Mouse (Mus musculus): ENCODE results near the gene Vmn2r56. TPM values are rescaled to one million over a fixed set of nuclear protein-coding genes. Genes with fewer than 3 reads are reported as not detected.
"Not testable (repeated sequence)": the region's sequence is repeated elsewhere in the genome, so short reads cannot be mapped to it uniquely, and the experiment has no call there.

Gene Vmn2r56
- not detected in 2 replicates for polyA plus RNA-seq (2012; rRNA removed)

- Histone ChIP-seq H3K27ac (ENCODE audit: insufficient read depth, low read depth, low read length) (no peak within 1 kb of the TSS), H3K4me3 (ENCODE audit: insufficient read depth, low read depth, low read length) (no peak within 1 kb of the TSS), H3K4me1 (ENCODE audit: control insufficient read depth, insufficient read depth, low read length) (no peaks in the 10 kb centered on the region), H3K27me3 (replicated peaks; ENCODE audit: control insufficient read depth, insufficient read depth, low read length) (no peaks in the 10 kb centered on the region), H3K36me3 (ENCODE audit: control insufficient read depth, insufficient read depth, low read length) (no peaks in the 10 kb centered on the region)
- no peak for TF ChIP-seq POLR2A (IDR thresholded peaks at IDR 0.05; ENCODE audit: low read depth, low read length)
- no peak for TF ChIP-seq CTCF (conservative IDR thresholded peaks at IDR 0.05; ENCODE audit: insufficient read depth, insufficient read length, low read depth, low read length)
- DNase-seq, result no peak
- 38% methylated on average over 1 of the region's 1 CpGs for WGBS
Observed at GRCm38 (mm10) chr7:12734904-12735303, at the start of gene Vmn2r56. Gene Vmn2r56, minus strand, starts transcription at chr7:12735004.

GRCm38 (mm10) chr7:12780151-12780830 lies 45.5 kb upstream of the Vmn2r56 start:
- peak; percentile 66 for DNase-seq
- no peak for TF ChIP-seq CTCF (conservative IDR thresholded peaks at IDR 0.05; ENCODE audit: insufficient read depth, insufficient read length, low read depth, low read length)
- no peak for TF ChIP-seq POLR2A (IDR thresholded peaks at IDR 0.05; ENCODE audit: low read depth, low read length)
- 1% methylated on average over 57 of the region's 57 CpGs for WGBS

GRCm38 (mm10) chr7:12779782-12780150 lies 45.0 kb upstream of the Vmn2r56 start:
- Histone ChIP-seq H3K4me3 (ENCODE audit: insufficient read depth, low read depth, low read length) (peak overlapping the region; percentile 65), H3K36me3 (ENCODE audit: control insufficient read depth, insufficient read depth, low read length) (no peaks in the 10 kb centered on the region), H3K27me3 (replicated peaks; ENCODE audit: control insufficient read depth, insufficient read depth, low read length) (no peaks in the 10 kb centered on the region), H3K27ac (ENCODE audit: insufficient read depth, low read depth, low read length) (no peak overlapping the region), H3K4me1 (ENCODE audit: control insufficient read depth, insufficient read depth, low read length) (no peaks in the 10 kb centered on the region)
- no peak for DNase-seq
- TF ChIP-seq CTCF (conservative IDR thresholded peaks at IDR 0.05; ENCODE audit: insufficient read depth, insufficient read length, low read depth, low read length) (no peak), POLR2A (IDR thresholded peaks at IDR 0.05; ENCODE audit: low read depth, low read length) (no peak)
- 29% methylated on average over 10 of the region's 10 CpGs for WGBS

More at GRCm38 (mm10) chr7:12780151-12780830, 45.5 kb upstream of the Vmn2r56 start:
- H3K36me3 ChIP-seq (ENCODE audit: control insufficient read depth, insufficient read depth, low read length), result no peaks in the 10 kb centered on the region
- no peak overlapping the region for H3K27ac ChIP-seq (ENCODE audit: insufficient read depth, low read depth, low read length)
- no peaks in the 10 kb centered on the region for H3K27me3 ChIP-seq (replicated peaks; ENCODE audit: control insufficient read depth, insufficient read depth, low read length)
- H3K4me3 ChIP-seq (ENCODE audit: insufficient read depth, low read depth, low read length), result peak overlapping the region; percentile 65
- no peaks in the 10 kb centered on the region for H3K4me1 ChIP-seq (ENCODE audit: control insufficient read depth, insufficient read depth, low read length)

GRCm38 (mm10) chr7:12779141-12779540 lies 44.3 kb upstream of the Vmn2r56 start:
- H3K36me3 ChIP-seq (ENCODE audit: control insufficient read depth, insufficient read depth, low read length), result no peaks in the 10 kb centered on the region
- TF ChIP-seq CTCF (conservative IDR thresholded peaks at IDR 0.05; ENCODE audit: insufficient read depth, insufficient read length, low read depth, low read length) (no peak), POLR2A (IDR thresholded peaks at IDR 0.05; ENCODE audit: low read depth, low read length) (no peak)
- H3K4me3 ChIP-seq (ENCODE audit: insufficient read depth, low read depth, low read length), result no peak overlapping the region
- H3K4me1 ChIP-seq (ENCODE audit: control insufficient read depth, insufficient read depth, low read length), result no peaks in the 10 kb centered on the region
- WGBS, result 85% methylated on average over 5 of the region's 5 CpGs
- no peak for DNase-seq
- H3K27me3 ChIP-seq (replicated peaks; ENCODE audit: control insufficient read depth, insufficient read depth, low read length), result no peaks in the 10 kb centered on the region
- H3K27ac ChIP-seq (ENCODE audit: insufficient read depth, low read depth, low read length), result no peak overlapping the region

- no peak overlapping the region for H3K4me3 ChIP-seq (ENCODE audit: insufficient read depth, low read depth, low read length)
- no peaks in the 10 kb centered on the region for H3K36me3 ChIP-seq (ENCODE audit: control insufficient read depth, insufficient read depth, low read length)
- peak; percentile 36 for TF ChIP-seq CTCF (conservative IDR thresholded peaks at IDR 0.05; ENCODE audit: insufficient read depth, insufficient read length, low read depth, low read length)
- no peak for TF ChIP-seq POLR2A (IDR thresholded peaks at IDR 0.05; ENCODE audit: low read depth, low read length)
- H3K27ac ChIP-seq (ENCODE audit: insufficient read depth, low read depth, low read length), result no peak overlapping the region
- no peaks in the 10 kb centered on the region for H3K4me1 ChIP-seq (ENCODE audit: control insufficient read depth, insufficient read depth, low read length)
- H3K27me3 ChIP-seq (replicated peaks; ENCODE audit: control insufficient read depth, insufficient read depth, low read length), result no peaks in the 10 kb centered on the region
- peak; percentile 93 for DNase-seq
- WGBS, result 66% methylated on average over 1 of the region's 1 CpGs
Observed at GRCm38 (mm10) chr7:12774606-12775005, 39.8 kb upstream of the Vmn2r56 start.

GRCm38 (mm10) chr7:12774111-12774510 lies 39.3 kb upstream of the Vmn2r56 start:
- H3K27me3 ChIP-seq (replicated peaks; ENCODE audit: control insufficient read depth, insufficient read depth, low read length), result no peaks in the 10 kb centered on the region
- no peak for DNase-seq
- 88% methylated on average over 9 of the region's 9 CpGs for WGBS
- no peaks in the 10 kb centered on the region for H3K4me1 ChIP-seq (ENCODE audit: control insufficient read depth, insufficient read depth, low read length)
- H3K27ac ChIP-seq (ENCODE audit: insufficient read depth, low read depth, low read length), result no peak overlapping the region
- H3K4me3 ChIP-seq (ENCODE audit: insufficient read depth, low read depth, low read length), result no peak overlapping the region
- no peak for TF ChIP-seq POLR2A (IDR thresholded peaks at IDR 0.05; ENCODE audit: low read depth, low read length)
- TF ChIP-seq CTCF (conservative IDR thresholded peaks at IDR 0.05; ENCODE audit: insufficient read depth, insufficient read length, low read depth, low read length), result no peak
- H3K36me3 ChIP-seq (ENCODE audit: control insufficient read depth, insufficient read depth, low read length), result no peaks in the 10 kb centered on the region

- Histone ChIP-seq H3K4me1 (ENCODE audit: control insufficient read depth, insufficient read depth, low read length) (no peaks in the 10 kb centered on the region), H3K27ac (ENCODE audit: insufficient read depth, low read depth, low read length) (no peak overlapping the region), H3K36me3 (ENCODE audit: control insufficient read depth, insufficient read depth, low read length) (no peaks in the 10 kb centered on the region), H3K4me3 (ENCODE audit: insufficient read depth, low read depth, low read length) (peak overlapping the region; percentile 18; the same call in 1 of the 2 replicates), H3K27me3 (replicated peaks; ENCODE audit: control insufficient read depth, insufficient read depth, low read length) (no peaks in the 10 kb centered on the region)
- DNase-seq, result no peak
- 72% methylated on average over 24 of the region's 24 CpGs for WGBS
- no peak for TF ChIP-seq POLR2A (IDR thresholded peaks at IDR 0.05; ENCODE audit: low read depth, low read length)
Observed at GRCm38 (mm10) chr7:12749431-12750198, 14.8 kb upstream of the Vmn2r56 start.

GRCm38 (mm10) chr7:12684903-12685302 lies 49.9 kb downstream of the Vmn2r56 start, which contains the start of gene Vmn2r55:
Gene Vmn2r55, minus strand, starts transcription at chr7:12685003.
- not testable (repeated sequence) for H3K27me3 ChIP-seq (replicated peaks; ENCODE audit: control insufficient read depth, insufficient read depth, low read length); H3K36me3 ChIP-seq (ENCODE audit: control insufficient read depth, insufficient read depth, low read length); DNase-seq; H3K4me1 ChIP-seq (ENCODE audit: control insufficient read depth, insufficient read depth, low read length); H3K27ac ChIP-seq (ENCODE audit: insufficient read depth, low read depth, low read length); H3K4me3 ChIP-seq (ENCODE audit: insufficient read depth, low read depth, low read length)
- WGBS, result 92% methylated on average over 3 of the region's 3 CpGs

- not testable (repeated sequence) for H3K27me3 ChIP-seq (replicated peaks; ENCODE audit: control insufficient read depth, insufficient read depth, low read length); H3K27ac ChIP-seq (ENCODE audit: insufficient read depth, low read depth, low read length); H3K4me3 ChIP-seq (ENCODE audit: insufficient read depth, low read depth, low read length); H3K4me1 ChIP-seq (ENCODE audit: control insufficient read depth, insufficient read depth, low read length); H3K36me3 ChIP-seq (ENCODE audit: control insufficient read depth, insufficient read depth, low read length); DNase-seq
- 76% methylated on average over 3 of the region's 4 CpGs for WGBS
Observed at GRCm38 (mm10) chr7:12640219-12640618, 94.6 kb downstream of the Vmn2r56 start, which contains the start of gene Vmn2r54. Gene Vmn2r54, minus strand, starts transcription at chr7:12640319.

Measured in kidney, adult 2 months (tissue).